ENCODE assay signal across 9 mouse cellular contexts in genomic region chr6:54565665-54566545, GRCm38 (mm10). TPM values are rescaled to one million over a fixed set of nuclear protein-coding genes. Genes with fewer than 3 reads are reported as not detected.
DNase-seq lines count a peak whose midpoint lies in the region; ATAC-seq lines count a peak whose summit lies in the region.
"Had no signal": no experiment of that assay in that cellular context is flagged by ENCODE, and none has a peak within 500 bp of the region (broad histone marks: within the 10 kb centered on the region; RNA-seq: fewer than 3 reads in every experiment).

TSS of gene Scrn1 (minus strand) at chr6:54566489.

- under 1% methylated on average over 60 of the region's 60 CpGs for WGBS in hindbrain, embryonic 13.5 days

- H3K27me3 ChIP-seq in hindbrain, embryonic 13.5 days, result no peaks in the 10 kb centered on the region

- H3K4me1 ChIP-seq in hindbrain, embryonic 13.5 days (replicated peaks), result peaks cover 80% of the 10 kb centered on the region

- DNase-seq in adrenal gland, adult 2 months, result peak; percentile 84
- DNase-seq in cerebellum, postnatal 36 days, result peak; percentile 74
- peak; percentile 31 for DNase-seq in gastrocnemius, adult 18-20 months (ENCODE audit: low spot score)
- DNase-seq in left cerebral cortex, adult 11 months (ENCODE audit: low spot score), result peak; percentile 63
- DNase-seq in lung, postnatal 10 days, result peak; percentile 73
- DNase-seq in right cerebral cortex, adult 2 months (ENCODE audit: low spot score in 2 of 2), result peak; percentile 78 to 83

- H3K36me3 ChIP-seq in hindbrain, embryonic 13.5 days, result no peaks in the 10 kb centered on the region

- H3K9me3 ChIP-seq in hindbrain, embryonic 13.5 days, result no peaks in the 10 kb centered on the region

- peak; percentile 83 for ATAC-seq in hindbrain, embryonic 13.5 days (ENCODE audit: low FRiP score)
- no peak for ATAC-seq in inflammation-experienced regulatory T-cells, adult 6 months

- peak within 1 kb of the TSS; percentile 61 for H3K4me3 ChIP-seq in hindbrain, embryonic 13.5 days

- H3K9ac ChIP-seq in hindbrain, embryonic 13.5 days, result peak within 1 kb of the TSS; percentile 88

- peak within 1 kb of the TSS; percentile 96 for H3K27ac ChIP-seq in hindbrain, embryonic 13.5 days
- H3K27ac ChIP-seq: macrophage had no signal

- H3K4me2 ChIP-seq in hindbrain, embryonic 13.5 days, result peak within 1 kb of the TSS; percentile 77

RNA-seq across cellular contexts. Expression of gene Scrn1, which starts in this region (rescaled TPM):
- 10 to 100 TPM; 31.4 to 53.7 TPM for total RNA-seq in adrenal gland, adult 2 months (2021)
- polyA plus RNA-seq in adrenal gland, adult 2 months (2012; rRNA removed), result 7.7 and 9.6 TPM in 2 replicates
- 1 to 10 TPM; 1.8 TPM for total RNA-seq in gastrocnemius, adult 18-20 months (2021)
- polyA plus RNA-seq in hindbrain, embryonic 13.5 days (2015; fragmentation: Nextera tagmentation; extraction: Ambion mirVana), result 87.1 and 91.6 TPM in 2 replicates
- polyA plus RNA-seq in inflammation-experienced regulatory T-cells, adult 6 months (2017; shearing (Covaris generic)), result under 1 TPM in 1 of 3 experiments, not detected in 2; 0.13 TPM
- polyA plus RNA-seq: macrophage had no signal

Comparison
In these comparisons a context has a peak if more than half of its experiments do, and no peak if none do; other contexts are left out.
1. RNA of gene Scrn1 (total RNA-seq): 31.4 to 53.7 TPM in adrenal gland, adult 2 months; 1.8 TPM in gastrocnemius, adult 18-20 months; every median in the first group is over 10 times any median in the second.
2. DNase-seq: peak in every context shown above with its lines; median percentile 84 in adrenal gland, adult 2 months; 80 in right cerebral cortex, adult 2 months; 74 in cerebellum, postnatal 36 days; 73 in lung, postnatal 10 days; 63 in left cerebral cortex, adult 11 months; 31 in gastrocnemius, adult 18-20 months.